Mouse (Mus musculus): ENCODE measurements around the gene Zfpm1.

- TF ChIP-seq CTCF (IDR thresholded peaks at IDR 0.05; ENCODE audit: extremely low read depth, insufficient read depth, insufficient read length, insufficient replicate concordance) (peak; percentile 94), POLR2A (IDR thresholded peaks at IDR 0.05; ENCODE audit: low read depth, low read length) (no peak)
Observed at GRCm38 (mm10) chr8:122269404-122269803, 12.5 kb upstream of the Zfpm1 start.
